Mouse (Mus musculus): Measurements from ENCODE around the gene Cilp2. TPM values are rescaled to one million over a fixed set of nuclear protein-coding genes. Genes with fewer than 3 reads are reported as not detected.

The Cilp2 gene
- polyA plus RNA-seq, 1 experiment from 2014 or later: 0.03 TPM

DNA sequence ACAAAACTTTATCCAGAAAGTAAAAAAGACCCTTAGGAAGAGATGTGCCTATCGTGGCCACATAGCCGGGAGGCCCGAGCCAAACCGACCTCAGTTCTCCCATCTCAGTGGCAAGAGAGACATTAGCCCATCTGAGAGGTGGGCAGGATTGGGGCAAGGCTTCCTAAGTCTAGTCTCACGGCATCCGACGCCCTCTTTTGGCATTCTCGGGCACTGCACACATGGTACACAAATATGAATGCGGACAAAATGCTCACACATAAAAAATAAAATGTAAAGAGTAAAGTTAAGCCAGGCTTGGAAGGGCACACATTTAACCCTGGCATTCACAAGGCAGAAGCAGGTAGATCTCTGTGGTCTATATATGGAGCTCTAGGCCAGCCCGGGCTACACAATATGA lies 33.6 kb downstream of the Cilp2 start:
- POLR2A ChIA-PET: no interaction called here

DNA sequence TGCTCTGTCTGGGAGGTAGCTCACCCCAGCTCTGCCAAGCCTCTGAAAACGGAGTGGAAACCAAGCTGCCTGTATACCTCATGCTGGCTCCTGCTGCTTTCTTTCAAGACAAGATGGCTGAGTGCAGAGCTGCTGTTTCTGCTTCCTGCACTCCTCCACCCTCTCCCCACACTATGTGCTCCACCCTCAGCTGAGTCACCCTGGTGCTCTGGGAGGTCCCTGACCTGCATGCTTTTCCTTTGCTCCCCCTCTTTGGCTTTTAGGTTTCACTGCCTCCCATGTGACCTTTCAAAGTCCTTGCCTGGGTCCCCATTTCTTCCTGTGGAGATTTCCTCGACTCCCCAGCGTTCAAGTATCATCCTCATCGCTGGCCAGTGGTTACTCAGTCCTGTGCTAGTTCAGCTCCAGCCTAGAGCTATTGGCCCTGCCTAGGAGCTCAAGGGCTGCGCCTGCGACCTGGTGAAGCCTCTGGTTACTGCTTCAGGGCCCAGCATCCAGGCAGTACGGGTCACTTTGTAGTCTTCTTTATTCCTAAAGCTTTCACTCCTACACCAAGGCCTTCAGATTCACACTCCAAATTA lies 36.5 kb downstream of the Cilp2 start:
- ChIA-PET POLR2A (no interaction called here), CTCF (no interaction called here)
- ATAC-seq (no peak), DNase-seq (ENCODE audit: low read depth, low spot score) (no peak)
- in situ Hi-C loops (cut with MboI; ENCODE audit: low pct_unique_long_range_greater_than_20kb): no loop called here
- no peak for TF ChIP-seq CTCF (IDR thresholded peaks at IDR 0.05)
- H3K27me3 ChIP-seq: no peaks in the 10 kb centered on the region

More for the DNA sequence above, 33.6 kb downstream of the Cilp2 start:
- H3K27me3 ChIP-seq: no peaks in the 10 kb centered on the region
- CTCF ChIA-PET: interaction anchor here (1.0 kb wide), 1 partner anchor 12 kb away, joined by 3 read pairs; no protein-coding TSS in a partner anchor
- TF ChIP-seq CTCF (IDR thresholded peaks at IDR 0.05): no peak
- in situ Hi-C loops (cut with MboI; ENCODE audit: low pct_unique_long_range_greater_than_20kb): no loop called here
- no peak for DNase-seq (ENCODE audit: low read depth, low spot score)
- no peak for ATAC-seq

DNA sequence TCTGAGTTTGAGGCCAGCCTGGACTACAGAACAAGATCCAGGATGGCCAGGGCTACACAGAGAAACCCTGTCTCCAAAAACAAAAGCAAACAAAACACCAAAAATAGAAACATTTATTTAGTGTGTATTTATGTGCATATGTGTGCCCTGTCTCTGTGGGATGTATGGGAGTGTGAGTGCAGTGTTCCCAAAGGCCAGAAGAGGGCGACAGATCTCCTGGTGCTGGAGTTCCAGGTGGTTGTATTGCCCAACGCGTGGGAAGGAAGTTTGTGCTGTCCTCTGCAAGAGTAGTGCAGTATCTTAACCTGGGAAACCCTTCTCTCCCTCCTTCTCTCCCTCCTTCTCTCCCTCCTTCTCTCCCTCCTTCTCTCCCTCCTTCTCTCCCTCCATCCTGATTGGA lies 37.6 kb downstream of the Cilp2 start:
- in situ Hi-C loops (cut with MboI; ENCODE audit: low pct_unique_long_range_greater_than_20kb): no loop called here
- CTCF ChIA-PET: no interaction called here
- no peak for DNase-seq (ENCODE audit: low read depth, low spot score)

DNA sequence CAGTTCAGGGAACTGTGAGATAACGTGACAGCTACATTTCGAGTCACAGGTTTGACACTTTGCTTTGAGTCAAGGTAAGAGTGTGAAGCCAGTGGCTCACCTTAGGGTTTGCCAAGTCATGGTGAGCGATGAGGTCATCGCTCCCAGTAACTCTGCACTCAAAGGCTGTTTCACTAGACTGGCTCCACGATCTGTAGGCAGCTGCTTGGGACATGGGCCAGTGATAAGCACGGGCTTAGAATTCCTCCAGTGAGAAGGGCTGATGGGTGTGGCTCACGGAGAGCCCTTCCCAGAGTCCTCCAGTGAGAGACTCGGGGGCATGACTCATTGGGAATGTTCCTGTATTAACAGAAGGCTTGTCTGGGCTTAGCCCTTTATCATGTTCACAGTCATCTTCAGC lies 38.5 kb downstream of the Cilp2 start:
- ATAC-seq: peak; percentile 86
- peak; percentile 59 for DNase-seq (ENCODE audit: low read depth, low spot score)
- TF ChIP-seq CTCF (IDR thresholded peaks at IDR 0.05): no peak
- H3K27me3 ChIP-seq: no peaks in the 10 kb centered on the region
- CTCF ChIA-PET: no interaction called here
- POLR2A ChIA-PET: no interaction called here
- in situ Hi-C loops (cut with MboI; ENCODE audit: low pct_unique_long_range_greater_than_20kb): no loop called here

More for the DNA sequence above, 37.6 kb downstream of the Cilp2 start:
- ATAC-seq: no peak
- no peaks in the 10 kb centered on the region for H3K27me3 ChIP-seq
- POLR2A ChIA-PET: no interaction called here
- TF ChIP-seq CTCF (IDR thresholded peaks at IDR 0.05): no peak

GRCm38 (mm10) chr8:69847167-69848065 lies 40.1 kb downstream of the Cilp2 start:
- ATAC-seq (no peak), DNase-seq (ENCODE audit: low read depth, low spot score) (no peak)
- POLR2A ChIA-PET: no interaction called here
- H3K27me3 ChIP-seq: no peaks in the 10 kb centered on the region
- CTCF ChIA-PET: interaction anchor here (1.0 to 2.1 kb wide), 2 partner anchors 11 to 25 kb away, joined by 3 to 7 read pairs; partner anchors contain the start of gene Lpar2
- no peak for TF ChIP-seq CTCF (IDR thresholded peaks at IDR 0.05)
- in situ Hi-C loops (cut with MboI; ENCODE audit: low pct_unique_long_range_greater_than_20kb): no loop called here

DNA sequence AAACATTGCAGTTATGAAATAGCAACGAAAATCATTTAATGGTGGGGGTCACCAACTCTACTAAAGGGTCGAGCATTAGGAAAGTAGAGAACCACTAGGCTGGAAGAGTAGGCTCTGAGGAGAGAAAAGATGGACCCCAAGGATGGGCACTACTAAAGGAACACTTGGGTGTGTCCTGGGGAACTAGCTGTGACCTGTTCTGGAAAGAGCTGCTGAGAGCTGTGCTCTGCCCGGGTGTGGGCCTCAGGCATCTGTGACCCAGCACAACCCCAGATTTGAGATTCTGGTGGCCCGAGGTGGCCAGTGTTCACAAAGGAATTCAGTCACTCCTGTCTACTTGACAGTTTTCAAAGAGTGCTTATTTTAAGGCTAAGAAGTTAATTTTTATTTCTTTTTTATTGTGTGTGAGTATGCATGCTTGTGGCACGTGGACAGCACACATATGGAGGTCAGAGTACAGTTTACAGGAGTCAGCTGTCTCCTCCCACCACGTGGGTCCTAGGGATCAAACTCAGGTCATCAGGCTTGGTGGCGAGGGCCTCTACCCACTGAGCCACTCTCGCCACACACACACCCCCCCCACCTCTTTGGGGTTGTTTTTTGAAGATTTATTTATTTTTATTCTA lies 50.3 kb downstream of the Cilp2 start:
- DNase-seq (ENCODE audit: low read depth, low spot score) (no peak), ATAC-seq (no peak)
- ChIA-PET CTCF (no interaction called here), POLR2A (no interaction called here)
- no peak for TF ChIP-seq CTCF (IDR thresholded peaks at IDR 0.05)
- H3K27me3 ChIP-seq: no peaks in the 10 kb centered on the region
- in situ Hi-C loops (cut with MboI; ENCODE audit: low pct_unique_long_range_greater_than_20kb): no loop called here

DNA sequence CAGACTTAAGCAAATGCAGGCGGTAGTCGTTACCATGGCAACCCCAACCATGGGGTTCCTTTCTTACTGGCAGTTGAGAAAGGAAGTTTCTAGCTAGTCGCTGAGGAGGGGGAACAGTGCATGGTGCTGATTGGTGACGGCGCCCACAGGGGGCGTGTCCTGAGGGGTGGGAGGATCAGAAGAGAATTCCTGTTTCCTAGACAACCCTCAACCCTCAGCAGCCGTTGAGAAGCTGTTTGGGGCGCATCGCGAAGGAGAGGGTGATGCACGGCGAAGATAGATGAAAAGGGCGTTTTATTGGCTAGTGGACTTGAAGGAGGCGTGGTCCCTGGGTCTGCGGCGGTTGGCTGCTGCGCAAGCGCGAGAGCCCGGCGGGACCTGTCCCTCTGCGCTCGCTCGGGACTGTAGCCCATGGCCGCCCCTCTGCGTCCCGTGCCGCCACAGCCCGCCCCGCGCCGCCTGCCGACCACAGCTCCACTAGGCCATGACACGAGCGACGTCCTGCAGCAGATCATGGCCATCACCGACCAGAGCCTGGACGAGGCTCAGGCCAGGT lies 55.1 kb downstream of the Cilp2 start, which contains the start of gene Pbx4:
TSS of gene Pbx4 (plus strand) at position 194 of the 556 bp plus-strand sequence.
- H3K27me3 ChIP-seq: no peaks in the 10 kb centered on the region
- in situ Hi-C loops (cut with MboI; ENCODE audit: low pct_unique_long_range_greater_than_20kb): no loop called here
- DNase-seq (ENCODE audit: low read depth, low spot score) (peak; percentile 69), ATAC-seq (peak; percentile 94)
- no peak for TF ChIP-seq CTCF (IDR thresholded peaks at IDR 0.05)
- ChIA-PET CTCF (interaction anchor here (0.9 kb wide), 1 partner anchor 44 kb away, joined by 3 read pairs; no protein-coding TSS in a partner anchor), POLR2A (interaction anchor here (0.9 kb wide), 1 partner anchor 9 kb away, joined by 3 read pairs; no protein-coding TSS in a partner anchor)

Other genes with a start within 250 kb of the Cilp2 start
- 3.0 TPM for gene Zfp964, start 233.2 kb downstream of the Cilp2 start, polyA plus RNA-seq (2021)
- 21.1 TPM for gene Zfp869, start 177.0 kb downstream of the Cilp2 start, polyA plus RNA-seq (2021)
- gene Zfp963, start 137.7 kb downstream of the Cilp2 start, polyA plus RNA-seq (2021): 3.6 TPM
- gene Gm20422, start 112.8 kb downstream of the Cilp2 start, polyA plus RNA-seq (2021): 0.15 TPM
- 55.4 TPM for gene Atp13a1, start 96.5 kb downstream of the Cilp2 start, polyA plus RNA-seq (2021)
- gene Zfp866, start 96.5 kb downstream of the Cilp2 start, polyA plus RNA-seq (2021): 17.6 TPM
- 17.8 TPM for gene Gmip, start 79.0 kb downstream of the Cilp2 start, polyA plus RNA-seq (2021)
- 8.3 TPM for gene Lpar2, start 65.3 kb downstream of the Cilp2 start, polyA plus RNA-seq (2021)
- 8.0 TPM for gene Pbx4, start 55.2 kb downstream of the Cilp2 start, polyA plus RNA-seq (2021)
- gene Tssk6, start 14.5 kb upstream of the Cilp2 start, polyA plus RNA-seq (2021): 3.7 TPM
- gene Ndufa13, start 14.9 kb upstream of the Cilp2 start, polyA plus RNA-seq (2021): 199 TPM
- 5.3 TPM for gene Yjefn3, start 15.0 kb upstream of the Cilp2 start, polyA plus RNA-seq (2021)
- gene Gatad2a, start 108.7 kb upstream of the Cilp2 start, polyA plus RNA-seq (2021): 75.2 TPM
- 53.4 TPM for gene Mau2, start 155.0 kb upstream of the Cilp2 start, polyA plus RNA-seq (2021)
- gene Sugp1, start 155.1 kb upstream of the Cilp2 start, polyA plus RNA-seq (2021): 37.0 TPM
- 1.3 TPM for gene Tm6sf2, start 185.2 kb upstream of the Cilp2 start, polyA plus RNA-seq (2021)
- gene Hapln4, start 195.8 kb upstream of the Cilp2 start, polyA plus RNA-seq (2021): 7.3 TPM
- gene Ncan, start 233.2 kb upstream of the Cilp2 start, polyA plus RNA-seq (2021): 0.01 TPM
- gene Nr2c2ap, start 243.6 kb upstream of the Cilp2 start, polyA plus RNA-seq (2021): 35.1 TPM